Mouse (Mus musculus): ENCODE measurements around the gene Grn. TPM values are rescaled to one million over a fixed set of nuclear protein-coding genes. Genes with fewer than 3 reads are reported as not detected.

Grn gene
- total and polyA plus RNA-seq, 3 experiments: 63.7 to 453 (median 106) TPM

- Histone ChIP-seq H3K4me1 (ENCODE audit: control insufficient read depth in 1 of 2, insufficient read depth in 2 of 2) (peaks cover 0 to 4% of the 10 kb centered on the region in 2 experiments; a peak in 2 of 4 replicates), H3K27ac (ENCODE audit: insufficient read depth, low read depth) (no peak overlapping the region), H3K27me3 (replicated peaks) (no peaks in the 10 kb centered on the region), H3K4me2 (ENCODE audit: insufficient read depth, low read depth, poor library complexity, severe bottlenecking) (no peak overlapping the region), H3K9ac (ENCODE audit: insufficient read depth, low read depth) (no peak overlapping the region), H3K36me3 (replicated peaks in 1 of 2; ENCODE audit: control insufficient read depth in 1 of 2, insufficient read depth in 1 of 2, low read length in 1 of 2) (no peaks in the 10 kb centered on the region), H3K79me2 (replicated peaks; ENCODE audit: control insufficient read depth, extremely low read depth, insufficient read depth, poor library complexity, severe bottlenecking) (no peaks in the 10 kb centered on the region), H3K9me3 (replicated peaks; ENCODE audit: low read length) (peaks cover 13% of the 10 kb centered on the region), H3K4me3 (replicated peaks in 1 of 3; ENCODE audit: low read depth in 2 of 3, low read length in 2 of 3, poor library complexity in 1 of 3) (no peak overlapping the region)
- no peak for DNase-seq (ENCODE audit: extremely low read depth)
- dilution Hi-C loops (cut with MboI; ENCODE audit: extremely low pct_ligation_motif_present, extremely low pct_unique_long_range_greater_than_20kb, low sequenced_read_pairs) (loop anchor here (25.0 kb wide), 1 partner anchor 105 kb away; the partner anchor contains the start of gene Ubtf), in situ Hi-C loops (cut with MboI; ENCODE audit: low pct_ligation_motif_present, low pct_unique_long_range_greater_than_20kb, low sequenced_read_pairs) (no loop called here)
- TF ChIP-seq PAX5 (IDR thresholded peaks at IDR 0.05; ENCODE audit: low read length) (no peak), E2F4 (IDR thresholded peaks at IDR 0.05; ENCODE audit: insufficient replicate concordance, low read depth, low read length) (no peak), MYC (IDR thresholded peaks at IDR 0.05; ENCODE audit: low read depth, low read length) (no peak), CHD2 (IDR thresholded peaks at IDR 0.05; ENCODE audit: low read length) (no peak), POLR2AphosphoS2 (IDR thresholded peaks at IDR 0.05; ENCODE audit: low read depth, low read length) (no peak), MAZ (IDR thresholded peaks at IDR 0.05; ENCODE audit: low read depth, low read length) (no peak), TCF12 (IDR thresholded peaks at IDR 0.05; ENCODE audit: low read depth, low read length) (no peak), CTCF (conservative IDR thresholded peaks at IDR 0.05 in 1 of 2, IDR thresholded peaks at IDR 0.05 in 1 of 2; ENCODE audit: low read depth in 2 of 2, low read length in 2 of 2) (no peak), MAFK (IDR thresholded peaks at IDR 0.05; ENCODE audit: insufficient replicate concordance, low read length) (no peak), HCFC1 (IDR thresholded peaks at IDR 0.05; ENCODE audit: low read depth, low read length) (no peak), IRF4 (IDR thresholded peaks at IDR 0.05; ENCODE audit: low read depth, low read length) (no peak)
Measured at GRCm38 (mm10) chr11:102417160-102417559, 13.0 kb upstream of the Grn start.

- H3K4me1 ChIP-seq (ENCODE audit: control insufficient read depth in 1 of 2, insufficient read depth in 2 of 2): peaks cover 0 to 4% of the 10 kb centered on the region in 2 experiments; a peak in 2 of 4 replicates
- no peaks in the 10 kb centered on the region for H3K79me2 ChIP-seq (replicated peaks; ENCODE audit: control insufficient read depth, extremely low read depth, insufficient read depth, poor library complexity, severe bottlenecking)
- in situ Hi-C loops (cut with MboI; ENCODE audit: low pct_ligation_motif_present, low pct_unique_long_range_greater_than_20kb, low sequenced_read_pairs) (no loop called here), dilution Hi-C loops (cut with MboI; ENCODE audit: extremely low pct_ligation_motif_present, extremely low pct_unique_long_range_greater_than_20kb, low sequenced_read_pairs) (loop anchor here (25.0 kb wide), 1 partner anchor 107 kb away; the partner anchor contains the start of gene Ubtf)
- H3K9me3 ChIP-seq (replicated peaks; ENCODE audit: low read length): peaks cover 13% of the 10 kb centered on the region
- TF ChIP-seq ZC3H11A (IDR thresholded peaks at IDR 0.05; ENCODE audit: low read depth, low read length): no peak
- TF ChIP-seq ELF1 (IDR thresholded peaks at IDR 0.05; ENCODE audit: low read depth, low read length): no peak
- TF ChIP-seq ZNF384 (IDR thresholded peaks at IDR 0.05; ENCODE audit: low read depth, low read length): no peak
- no peak for TF ChIP-seq TBP (conservative IDR thresholded peaks at IDR 0.05; ENCODE audit: low read depth, low read length)
- TF ChIP-seq HCFC1 (IDR thresholded peaks at IDR 0.05; ENCODE audit: low read depth, low read length): no peak
- DNase-seq (ENCODE audit: extremely low read depth): no peak
- H3K4me2 ChIP-seq (ENCODE audit: insufficient read depth, low read depth, poor library complexity, severe bottlenecking): no peak overlapping the region
- no peaks in the 10 kb centered on the region for H3K27me3 ChIP-seq (replicated peaks)
- H3K4me3 ChIP-seq (replicated peaks in 1 of 3; ENCODE audit: low read depth in 2 of 3, low read length in 2 of 3, poor library complexity in 1 of 3): no peak overlapping the region
- no peak overlapping the region for H3K9ac ChIP-seq (ENCODE audit: insufficient read depth, low read depth)
- no peak overlapping the region for H3K27ac ChIP-seq (ENCODE audit: insufficient read depth, low read depth)
- H3K36me3 ChIP-seq (replicated peaks in 1 of 2; ENCODE audit: control insufficient read depth in 1 of 2, insufficient read depth in 1 of 2, low read length in 1 of 2): no peaks in the 10 kb centered on the region
Measured at GRCm38 (mm10) chr11:102418887-102419286, 11.2 kb upstream of the Grn start.

Measured in CH12.LX (cell line).